Mouse (Mus musculus) B cell, adult 2 months (primary cell): ENCODE measurements around the gene Raf1.
"Not testable (repeated sequence)": the region's sequence is repeated elsewhere in the genome, so short reads cannot be mapped to it uniquely, and the experiment has no call there.

Experiments
- DNase-seq, 2 experiments: peaks; one replicate each; pipeline ENCODE4 v3.0.0; 2022

Raf1 gene

GRCm38 (mm10) chr6:115678012-115678411 lies 1.6 kb upstream of the Raf1 start:
- DNase-seq = no peak

DNA sequence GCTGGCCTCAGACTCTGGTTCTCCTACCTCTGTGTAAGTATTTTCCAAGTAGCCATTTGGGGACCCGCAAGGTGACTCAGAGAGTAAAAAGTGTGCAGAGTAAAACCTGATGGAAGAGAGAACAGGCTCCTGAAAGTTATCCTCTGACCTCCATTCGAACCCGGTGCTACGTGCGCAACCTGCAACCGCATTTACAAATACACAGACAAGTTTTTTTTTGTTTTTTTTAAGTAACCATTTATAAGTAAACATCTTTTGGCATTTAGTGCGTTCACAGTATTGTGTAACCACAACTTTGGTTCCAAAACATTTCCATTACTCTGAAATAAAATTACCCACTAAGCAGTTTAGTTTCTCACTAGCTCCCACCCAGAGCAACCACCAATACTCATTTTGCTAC lies 1.0 kb upstream of the Raf1 start:
- DNase-seq = no peak

- DNase-seq = peak; percentile 64 to 65
Observed at GRCm38 (mm10) chr6:115675508-115676336, 713 bp downstream of the Raf1 start.

DNA sequence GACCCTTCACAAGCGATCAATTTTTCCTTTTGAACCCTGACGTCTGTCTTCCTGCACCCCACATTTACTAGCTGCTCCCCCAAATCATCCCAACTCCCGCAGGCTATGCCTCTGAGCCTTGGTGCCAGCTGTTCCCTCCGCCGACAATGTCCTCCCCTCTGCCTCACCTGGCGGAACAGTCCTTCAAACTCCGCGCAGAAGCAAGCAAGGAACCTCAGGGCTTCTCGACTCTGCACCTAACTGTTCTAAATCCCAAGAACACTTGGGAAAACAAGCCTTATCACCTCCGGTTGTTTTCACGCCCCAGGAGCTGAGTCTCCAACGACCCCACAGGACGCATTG lies 1.3 kb downstream of the Raf1 start:
- DNase-seq = no peak

GRCm38 (mm10) chr6:115674316-115674715 lies 2.1 kb downstream of the Raf1 start:
- DNase-seq = no peak

DNA sequence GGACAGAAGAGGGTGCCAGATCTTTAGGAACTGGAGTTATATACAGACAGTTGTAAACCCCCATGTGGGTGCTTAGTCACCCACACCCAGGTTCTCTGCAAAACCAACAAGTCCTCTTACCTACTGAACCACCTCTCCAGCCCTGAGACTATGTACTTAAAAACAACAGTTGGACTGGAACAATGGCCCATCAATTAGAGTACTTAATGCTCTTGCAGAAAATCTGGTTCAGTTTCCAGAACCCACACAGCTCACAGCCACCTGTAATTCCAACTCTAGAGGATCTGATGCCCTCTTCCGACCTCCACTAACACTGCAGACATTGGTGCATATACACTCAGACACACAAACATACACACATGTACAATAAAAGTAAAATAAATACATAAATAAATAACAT lies 3.7 kb downstream of the Raf1 start:
- no peak for DNase-seq

- DNase-seq = no peak
Observed at GRCm38 (mm10) chr6:115666641-115667040, 9.8 kb downstream of the Raf1 start.

DNA sequence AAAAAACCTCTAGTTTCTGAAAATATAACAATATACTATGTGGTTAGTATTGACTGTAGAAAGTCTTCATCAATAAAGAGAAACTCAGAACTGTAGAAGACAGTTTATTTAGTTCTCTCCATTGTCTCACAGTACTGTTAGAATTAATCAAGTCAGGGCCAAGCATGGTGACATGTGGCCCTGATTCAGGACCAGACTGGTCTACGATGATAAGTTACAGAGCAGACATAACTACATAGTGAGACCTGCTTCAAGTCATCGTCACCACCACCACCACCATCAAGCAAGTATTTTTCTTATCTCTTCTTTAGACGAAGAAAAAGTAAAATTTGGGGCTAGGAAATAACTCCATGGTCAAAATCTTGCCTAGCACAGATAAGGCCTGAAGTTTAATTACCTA lies 12.2 kb downstream of the Raf1 start:
- no peak for DNase-seq

DNA sequence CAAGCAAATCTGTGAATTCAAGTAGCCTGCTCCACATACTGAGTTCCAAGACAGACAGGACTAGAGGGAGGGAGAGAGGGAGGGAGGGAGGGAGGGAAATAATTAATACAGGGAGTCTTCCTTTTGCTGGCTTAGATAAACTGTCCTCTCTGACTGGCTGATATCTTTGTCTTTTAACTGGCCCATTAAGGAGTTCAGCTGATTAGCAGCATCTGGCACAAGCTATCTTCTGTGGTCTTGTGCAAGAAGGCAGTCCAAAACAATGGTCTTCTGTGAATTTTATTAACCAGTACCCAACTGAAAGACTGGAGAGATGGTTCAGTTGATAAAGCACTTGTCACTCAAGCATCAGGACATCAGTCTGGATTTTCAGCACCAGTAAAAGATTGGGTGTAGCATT lies 17.6 kb downstream of the Raf1 start:
- no peak for DNase-seq

GRCm38 (mm10) chr6:115653939-115654338 lies 22.5 kb downstream of the Raf1 start:
- no peak for DNase-seq

GRCm38 (mm10) chr6:115651719-115652118 lies 24.7 kb downstream of the Raf1 start:
- DNase-seq = no peak

DNA sequence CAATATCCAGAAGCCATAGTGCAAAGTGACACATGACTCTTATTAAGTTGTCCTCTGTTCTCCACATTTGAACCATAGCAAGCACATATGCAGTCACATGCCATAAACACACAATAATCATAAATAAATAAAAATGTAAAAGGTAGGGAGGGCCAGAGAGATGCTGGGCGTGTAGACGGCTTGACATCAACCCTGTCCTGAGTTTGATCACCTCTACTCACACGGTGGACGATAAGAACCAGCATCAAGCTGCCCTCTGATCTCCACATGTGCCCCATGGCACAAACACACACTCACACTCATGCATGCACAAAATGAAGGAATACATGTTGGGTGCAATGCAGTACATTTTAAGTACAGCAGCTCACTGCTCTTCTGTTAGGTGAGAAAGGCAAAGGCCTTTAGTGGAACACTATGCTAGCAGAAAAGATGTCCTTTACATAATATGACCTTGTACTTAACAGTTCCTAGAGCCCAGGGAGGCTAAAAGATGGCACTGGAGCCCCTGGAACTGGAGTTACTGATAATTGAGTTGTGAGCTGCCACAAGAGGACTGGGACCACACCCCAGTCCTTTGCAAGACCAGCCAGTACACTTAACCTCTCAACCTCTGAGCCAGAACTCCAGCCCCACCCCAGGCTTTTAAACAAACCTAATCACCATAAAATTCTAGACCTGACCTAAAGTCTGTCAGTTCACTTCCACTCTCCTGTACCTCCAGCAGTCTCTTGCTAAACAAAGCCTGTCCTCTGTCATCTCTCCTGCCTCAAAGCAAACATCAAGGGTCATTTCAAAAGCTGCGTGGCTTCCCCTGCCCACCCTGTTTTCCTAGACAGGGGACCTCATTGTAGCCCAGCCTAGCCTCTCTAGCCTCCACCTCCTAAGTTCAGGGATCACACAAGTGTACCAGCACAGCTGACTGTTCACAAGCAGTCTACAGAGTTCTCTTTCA lies 25.7 kb downstream of the Raf1 start:
- DNase-seq = no peak

DNA sequence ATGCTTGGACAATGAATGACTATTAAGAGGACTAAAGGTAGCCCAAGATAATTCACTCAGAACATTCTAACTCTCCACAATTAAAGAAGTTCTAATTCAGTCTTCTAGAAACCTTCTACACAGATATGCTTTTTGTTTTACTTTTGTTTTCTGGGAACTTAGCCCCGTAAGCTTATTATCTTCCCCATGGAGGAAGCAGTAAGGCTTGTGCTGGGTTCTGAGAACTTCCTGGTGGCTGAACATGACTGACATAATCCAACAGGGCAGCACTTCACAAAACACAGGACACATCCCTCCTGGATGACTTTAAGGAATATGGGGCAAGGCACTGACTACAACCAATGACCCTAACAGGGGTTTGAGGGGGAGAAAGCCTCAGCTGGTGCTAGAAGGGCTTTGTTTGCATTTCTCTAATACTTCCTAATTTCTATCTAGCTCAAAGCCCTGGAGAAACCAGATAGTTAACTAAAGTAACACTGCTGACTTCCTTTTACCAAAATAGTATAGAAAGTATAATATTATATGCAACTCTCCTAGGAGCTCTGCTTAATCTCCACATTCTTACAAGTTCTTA lies 26.6 kb downstream of the Raf1 start:
- peak; percentile 3 to 15 for DNase-seq

- DNase-seq = no peak
Observed at GRCm38 (mm10) chr6:115643315-115643714, 33.1 kb downstream of the Raf1 start.

- DNase-seq = not testable (repeated sequence)
Observed at GRCm38 (mm10) chr6:115638188-115638587, 38.2 kb downstream of the Raf1 start.

GRCm38 (mm10) chr6:115634015-115634414 lies 42.4 kb downstream of the Raf1 start:
- DNase-seq = no peak

- no peak for DNase-seq
Observed at GRCm38 (mm10) chr6:115631056-115631795, 45.2 kb downstream of the Raf1 start.

- DNase-seq = no peak
Observed at GRCm38 (mm10) chr6:115626121-115626520, 50.3 kb downstream of the Raf1 start.

- DNase-seq = no peak
Observed at GRCm38 (mm10) chr6:115620942-115621341, 55.5 kb downstream of the Raf1 start.

DNA sequence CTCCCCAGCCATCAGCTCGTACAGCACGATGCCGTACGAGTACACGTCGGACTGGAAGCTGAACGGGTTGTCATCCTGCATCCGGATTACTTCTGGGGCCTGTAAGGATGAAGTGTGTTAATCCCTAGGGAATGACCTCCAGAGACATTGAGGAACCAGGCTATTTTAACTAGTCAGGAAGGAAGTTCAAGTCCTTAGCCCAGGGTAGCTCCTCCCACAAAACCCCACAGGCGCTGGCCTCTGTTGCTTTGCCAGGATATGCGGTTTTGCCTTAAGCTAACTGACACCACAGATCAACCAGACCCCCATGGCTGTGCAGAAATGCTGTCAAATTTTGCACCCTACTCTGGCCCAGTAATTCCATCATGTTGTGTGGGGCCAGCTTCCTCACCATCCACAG lies 56.6 kb downstream of the Raf1 start:
- DNase-seq = no peak

GRCm38 (mm10) chr6:115615983-115616382 lies 60.5 kb downstream of the Raf1 start:
- DNase-seq = no peak

GRCm38 (mm10) chr6:115613793-115614192 lies 62.6 kb downstream of the Raf1 start:
- no peak for DNase-seq

DNA sequence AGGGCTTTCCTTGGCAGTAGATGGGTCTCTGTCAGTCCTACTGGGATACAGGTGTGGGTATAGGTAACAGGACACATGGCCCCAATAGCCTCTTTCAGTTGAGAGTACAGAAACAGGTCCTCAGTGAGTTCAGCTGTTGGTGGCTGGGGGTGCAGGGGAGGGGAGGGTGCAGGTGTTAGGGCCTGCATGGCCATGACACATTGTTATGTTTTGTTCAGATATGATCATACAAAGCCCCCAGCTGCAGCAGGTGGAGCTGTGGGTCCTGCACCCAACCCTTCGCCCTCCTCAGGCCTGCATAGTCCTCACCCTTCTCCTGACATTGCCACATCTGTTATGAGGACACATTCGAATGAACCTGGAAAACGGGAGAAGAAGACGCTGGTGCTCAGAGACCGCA lies 66.1 kb downstream of the Raf1 start:
- no peak for DNase-seq
